Mouse (Mus musculus) lung, postnatal 14 days (tissue): ENCODE data around the gene Tuba1c.

ENCODE experiments used
- DNase-seq: peaks from one replicate; pipeline ENCODE4 v3.0.0; 2021

The Tuba1c gene

DNA sequence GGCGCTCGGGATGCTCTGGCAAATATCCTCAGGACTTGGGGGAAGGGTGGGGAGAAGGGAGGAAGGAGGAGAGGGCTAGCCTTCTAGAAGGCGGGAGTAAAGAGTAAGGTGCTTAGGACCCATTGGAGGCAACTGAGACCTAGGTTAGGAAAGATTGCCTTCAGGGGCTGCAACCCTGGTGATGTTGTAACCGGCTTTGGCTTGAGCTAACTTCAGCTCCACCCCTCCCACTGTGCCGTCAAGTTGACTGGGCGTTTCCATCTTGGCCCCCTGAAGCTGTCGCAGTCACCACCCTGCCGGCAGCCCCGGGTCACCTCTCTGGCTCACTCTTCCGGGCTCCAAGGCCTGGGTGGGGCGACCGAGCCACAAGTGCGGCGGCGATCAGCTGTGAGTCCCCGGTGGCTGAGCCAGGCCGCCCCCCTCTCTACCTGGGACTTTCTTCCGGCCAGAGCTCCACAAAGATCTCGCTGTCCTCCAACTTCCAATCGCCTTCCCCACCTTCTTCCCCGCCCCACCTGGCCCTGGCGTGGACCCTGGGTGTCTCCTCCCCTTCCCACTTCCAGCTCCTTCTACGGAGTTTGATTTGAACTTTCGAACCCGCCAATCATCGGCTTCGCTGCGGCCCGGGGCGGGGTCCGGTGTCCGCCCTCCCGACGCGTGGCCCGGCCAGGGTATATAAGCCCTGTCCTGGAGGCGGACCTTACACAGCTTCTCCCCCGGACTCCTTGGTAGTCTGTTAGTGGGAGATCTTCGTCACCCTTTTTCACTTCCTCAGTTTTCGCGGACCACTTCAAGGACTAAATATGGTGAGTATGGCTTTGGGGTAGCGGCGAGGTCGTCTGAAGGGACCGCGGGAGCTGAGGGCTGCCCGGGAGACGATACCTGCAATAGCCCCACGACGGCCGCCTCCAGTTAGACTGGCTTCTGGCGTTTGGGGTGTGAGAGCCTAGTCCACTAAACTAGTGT is at the start of gene Tuba1c:
Tuba1c (plus strand) TSS at position 273 of the 966 bp plus-strand sequence.
- DNase-seq: peak; percentile 93

DNA sequence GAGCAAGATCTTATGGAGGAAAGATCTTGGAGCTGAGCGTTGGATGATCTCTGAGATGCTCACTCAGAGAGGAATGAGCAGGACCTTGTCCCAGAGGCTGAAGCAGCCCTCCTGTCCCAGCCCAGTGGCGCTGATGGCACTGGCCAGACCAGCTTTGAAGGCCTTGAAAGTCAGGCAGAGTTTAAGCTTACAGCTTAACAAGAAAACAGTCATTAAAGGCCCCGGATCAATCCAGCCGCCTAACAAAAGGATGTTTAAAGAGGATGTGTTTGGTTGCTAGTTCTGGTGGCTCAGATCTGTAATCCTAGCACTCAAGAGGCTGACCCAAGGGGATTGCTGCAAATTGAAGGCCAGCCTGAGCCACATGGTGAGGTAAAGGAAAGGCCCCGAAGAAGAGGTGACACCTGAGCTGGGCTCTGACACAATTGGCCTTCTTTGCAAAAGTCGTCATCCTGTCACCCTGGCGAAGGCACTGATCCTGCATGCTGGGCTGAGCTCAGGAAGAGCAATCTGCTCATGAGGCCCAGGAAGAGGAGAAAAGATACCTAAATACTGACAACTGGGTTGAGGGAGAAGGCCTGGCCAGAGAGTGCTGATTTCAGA is 49.6 kb upstream of the Tuba1c start:
- no peak for DNase-seq

DNA sequence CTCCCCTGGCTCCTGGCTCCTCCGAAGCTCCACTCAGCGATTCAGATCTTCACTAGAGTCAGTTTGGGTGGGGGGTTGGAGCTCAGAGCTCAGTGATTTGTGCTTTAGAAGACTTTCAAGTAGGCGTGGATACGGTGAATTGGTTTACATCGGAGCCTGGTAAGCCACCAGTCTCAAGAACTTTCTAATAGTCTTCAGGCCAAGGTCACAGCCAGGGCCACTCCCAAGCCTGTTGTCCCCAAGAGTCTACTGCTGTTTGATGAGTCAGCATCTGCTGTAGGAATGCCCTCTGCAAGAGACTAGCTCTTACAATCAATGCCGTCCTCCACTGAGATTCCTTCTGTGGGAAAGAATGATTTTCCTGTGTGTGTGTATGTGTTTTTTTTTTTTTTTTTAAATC is 47.6 kb upstream of the Tuba1c start:
- DNase-seq: no peak

DNA sequence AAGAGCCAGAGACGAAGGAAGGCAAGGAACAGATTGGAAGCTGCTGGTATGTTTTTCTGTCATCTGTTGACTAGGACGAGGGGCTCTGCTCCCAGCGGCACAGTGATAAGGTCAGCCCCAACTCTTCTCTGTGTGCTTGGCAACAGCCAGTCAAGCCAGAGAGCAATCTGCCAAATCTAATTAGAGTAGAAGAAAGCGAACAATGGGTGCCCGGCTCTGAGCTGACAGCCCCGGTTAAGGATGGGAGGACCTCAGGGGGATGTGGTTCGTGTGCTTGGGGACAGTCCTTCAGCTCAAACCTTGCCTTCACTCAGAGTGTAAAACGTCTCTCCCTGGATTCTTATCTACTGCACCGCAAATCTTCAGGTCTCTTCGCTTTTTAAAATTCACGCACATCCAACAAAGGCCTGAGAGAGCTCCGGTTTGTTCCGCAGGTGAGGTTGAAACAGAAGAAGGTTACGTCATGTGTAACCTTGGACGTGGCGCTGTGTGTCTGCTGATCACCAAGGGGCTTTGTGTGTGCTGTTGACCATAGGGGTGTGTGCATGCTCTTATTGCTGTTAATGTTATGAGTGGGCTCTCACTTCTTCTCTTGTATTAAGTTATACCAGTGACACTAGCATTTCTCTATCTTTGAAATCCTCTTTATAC is 46.1 kb upstream of the Tuba1c start:
- no peak for DNase-seq

DNA sequence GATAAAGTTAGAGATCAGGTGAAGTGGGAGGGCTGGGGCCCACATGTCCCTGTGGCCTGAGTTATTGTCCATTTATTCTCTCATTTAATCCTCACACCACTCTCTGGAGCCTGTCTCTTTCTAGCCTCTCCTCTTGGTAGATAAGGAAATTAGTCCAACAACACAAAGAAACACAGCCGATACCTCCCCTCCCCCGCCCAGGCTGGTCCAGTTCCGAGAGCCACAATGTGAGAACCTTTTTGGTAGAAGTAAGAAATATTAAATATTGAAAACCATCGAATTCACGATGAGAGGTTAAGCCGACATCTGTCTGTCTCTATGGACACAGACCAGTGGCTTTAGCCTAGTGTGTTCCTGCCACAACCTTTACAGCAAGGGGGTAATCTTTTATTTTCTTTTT is 45.0 kb upstream of the Tuba1c start:
- DNase-seq: no peak

DNA sequence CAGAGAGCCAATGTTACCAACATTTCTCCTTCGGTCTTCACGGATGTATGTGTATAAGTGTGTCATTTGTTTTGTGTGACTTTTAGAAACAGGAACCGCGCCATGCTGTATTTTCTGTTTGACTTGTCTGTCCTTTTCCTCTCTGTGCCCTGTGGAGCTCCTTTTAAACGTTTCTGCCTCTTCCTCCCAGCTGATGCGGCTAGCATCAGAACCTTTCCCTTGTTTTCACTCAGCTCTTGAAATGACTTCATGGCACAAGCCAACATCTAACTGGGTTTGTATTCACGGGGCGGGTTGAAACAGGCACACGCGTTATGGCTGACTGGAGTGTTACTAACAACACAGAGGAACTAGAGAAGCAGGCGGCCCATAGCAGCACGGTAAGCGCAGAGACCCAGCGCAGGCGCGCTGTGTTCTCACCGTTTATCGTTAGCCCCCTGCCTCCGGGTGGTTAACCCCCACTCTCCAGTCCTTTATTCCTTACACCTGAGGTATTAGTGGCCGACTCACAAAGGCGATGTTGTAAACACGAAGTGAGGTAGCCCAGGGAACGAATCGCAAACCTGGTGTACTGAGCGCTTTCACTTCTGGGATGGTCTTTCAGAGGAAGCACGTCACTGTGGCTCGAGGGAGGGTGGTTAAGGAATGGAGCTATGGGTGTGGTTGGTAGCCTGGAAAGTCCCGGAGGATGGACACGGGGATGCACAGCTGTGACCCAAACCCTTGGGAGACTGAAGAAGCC is 44.3 kb upstream of the Tuba1c start:
- DNase-seq: peak; percentile 87

DNA sequence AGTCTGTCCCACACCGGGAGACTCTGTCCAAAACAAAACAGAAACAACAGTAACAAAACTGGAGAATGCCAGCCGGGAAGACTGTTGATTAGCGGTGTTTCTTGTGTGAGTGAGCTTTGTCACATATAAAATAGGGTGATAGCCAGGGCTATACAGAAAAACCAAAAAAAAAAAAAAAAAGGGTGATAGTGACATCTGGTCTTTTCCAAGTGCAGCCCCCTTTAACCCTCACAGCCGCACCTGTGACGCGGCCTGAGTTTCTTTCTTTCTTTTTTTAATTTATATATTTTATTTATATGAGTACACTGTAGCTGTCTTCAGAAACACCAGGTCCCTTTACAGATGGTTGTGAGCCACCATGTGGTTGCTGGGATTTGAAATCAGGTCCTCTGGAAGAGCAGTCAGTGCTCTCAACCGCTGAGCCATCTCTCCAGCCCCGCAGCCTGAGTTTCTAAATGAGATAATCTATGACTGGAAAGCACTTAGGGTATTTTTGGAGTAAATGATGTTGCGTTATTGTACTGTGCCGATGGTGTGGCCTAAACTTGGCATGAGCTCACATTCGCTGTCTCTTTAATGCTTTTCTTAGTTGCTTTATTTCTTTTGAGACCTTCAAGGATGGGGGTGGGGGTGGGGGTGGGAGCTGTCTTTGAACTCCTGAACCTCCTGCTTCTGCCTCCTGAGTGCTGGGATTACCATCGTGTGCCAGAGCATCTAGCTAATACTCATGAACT is 43.5 kb upstream of the Tuba1c start:
- no peak for DNase-seq

DNA sequence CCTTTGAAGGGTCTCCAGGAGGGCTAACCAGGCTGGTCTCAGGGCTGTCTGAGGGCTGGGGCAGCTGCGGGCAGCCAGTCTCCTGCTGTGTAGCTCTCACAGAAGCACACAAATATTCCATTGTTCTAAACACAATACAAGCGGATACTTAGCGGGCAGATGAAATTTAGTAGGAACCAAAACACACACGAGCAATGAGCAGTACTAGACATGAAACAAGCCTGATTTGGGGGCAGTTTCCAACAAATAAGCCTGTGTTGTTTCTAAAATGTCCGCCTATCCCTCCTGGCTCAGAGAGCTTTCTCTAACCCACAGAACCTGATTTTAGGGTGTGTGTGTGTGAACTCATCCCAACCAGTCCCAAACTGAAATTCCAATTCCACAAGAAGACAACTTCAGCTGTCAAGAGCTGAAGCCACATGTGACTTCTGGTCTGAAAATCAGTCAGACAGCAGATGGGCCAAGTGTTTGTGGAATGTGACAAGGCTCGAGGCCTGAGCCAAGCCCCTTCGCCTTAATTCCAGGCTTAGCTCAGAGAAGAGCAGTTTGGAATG is 42.5 kb upstream of the Tuba1c start:
- no peak for DNase-seq

DNA sequence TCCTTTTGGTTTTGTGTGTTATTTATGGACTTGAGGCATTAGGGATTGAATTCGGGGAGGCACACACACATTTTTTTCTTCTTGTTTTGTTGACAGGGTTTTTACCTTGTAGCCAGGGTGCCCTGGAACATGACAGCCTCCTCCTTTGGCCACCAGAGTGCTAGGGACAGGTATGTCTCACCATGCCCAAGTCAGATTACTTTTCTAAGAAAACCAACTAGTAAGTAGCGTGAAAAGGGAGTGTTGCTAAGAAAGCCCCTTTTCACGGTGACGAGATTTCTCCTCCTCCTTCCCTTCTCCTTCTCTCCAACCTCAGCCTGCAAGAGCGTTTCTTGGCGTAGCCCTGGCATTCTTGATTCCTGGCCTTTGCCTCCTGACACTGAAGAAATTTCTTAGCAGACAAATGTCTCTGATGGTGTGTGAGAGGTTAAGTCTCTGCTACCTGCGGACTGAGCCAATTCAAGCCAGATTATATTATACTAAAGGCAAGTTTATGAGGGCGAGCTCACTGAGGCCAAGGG is 42.0 kb upstream of the Tuba1c start:
- DNase-seq: no peak

DNA sequence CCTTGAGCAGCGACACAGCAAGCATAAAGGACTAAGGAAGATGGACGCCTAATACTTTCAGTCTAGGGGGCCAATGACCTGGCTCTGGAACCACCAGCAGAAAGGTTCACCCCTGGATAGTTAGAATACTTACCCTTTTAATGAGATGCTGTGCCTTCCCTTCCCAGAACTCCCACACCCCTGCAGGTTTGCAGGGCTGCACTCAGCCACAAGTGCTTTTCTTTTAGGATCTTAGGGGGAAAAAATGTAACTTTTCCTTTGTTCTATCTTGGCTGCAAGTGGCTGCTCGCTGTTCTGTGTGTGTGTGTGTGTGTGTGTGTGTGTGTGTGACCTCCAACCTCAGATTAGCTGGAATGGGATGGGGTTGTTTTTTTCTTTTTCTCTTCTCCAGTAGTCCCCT is 40.9 kb upstream of the Tuba1c start:
- DNase-seq: no peak

DNA sequence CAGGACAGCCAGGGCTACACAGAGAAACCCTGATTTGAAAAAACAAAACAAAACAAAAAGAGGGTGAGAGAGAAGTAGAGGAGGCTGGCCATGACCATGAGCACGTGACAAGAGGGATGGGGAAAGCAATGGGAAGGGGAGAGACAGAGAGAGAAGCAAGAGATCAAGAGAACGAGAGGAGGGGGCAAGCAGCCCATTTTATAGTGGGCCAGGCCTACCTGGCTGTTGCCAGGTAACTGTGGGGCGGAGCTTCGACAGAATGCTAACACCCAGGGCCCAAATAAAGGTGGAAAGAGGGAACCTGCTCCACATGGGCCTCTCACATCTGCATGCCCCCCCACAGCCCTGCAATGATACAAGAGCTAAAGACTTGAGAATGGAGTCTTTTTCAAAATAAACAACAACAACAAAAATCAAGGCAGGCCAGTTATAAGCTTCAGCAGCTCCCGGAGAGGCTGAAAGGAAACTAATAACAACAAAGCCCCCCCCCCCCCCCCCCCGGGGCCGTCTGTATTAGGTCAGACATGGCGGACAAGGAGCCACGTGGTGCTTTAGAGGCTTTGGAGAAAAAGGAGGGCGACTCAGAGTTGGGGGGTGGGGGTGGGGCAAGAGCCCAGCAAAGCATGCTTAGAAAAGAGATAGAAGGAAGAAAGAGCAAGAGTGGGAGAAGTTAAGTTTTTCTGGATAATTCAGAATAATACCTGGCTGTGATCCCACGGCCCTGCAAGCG is 39.8 kb upstream of the Tuba1c start:
- no peak for DNase-seq

DNA sequence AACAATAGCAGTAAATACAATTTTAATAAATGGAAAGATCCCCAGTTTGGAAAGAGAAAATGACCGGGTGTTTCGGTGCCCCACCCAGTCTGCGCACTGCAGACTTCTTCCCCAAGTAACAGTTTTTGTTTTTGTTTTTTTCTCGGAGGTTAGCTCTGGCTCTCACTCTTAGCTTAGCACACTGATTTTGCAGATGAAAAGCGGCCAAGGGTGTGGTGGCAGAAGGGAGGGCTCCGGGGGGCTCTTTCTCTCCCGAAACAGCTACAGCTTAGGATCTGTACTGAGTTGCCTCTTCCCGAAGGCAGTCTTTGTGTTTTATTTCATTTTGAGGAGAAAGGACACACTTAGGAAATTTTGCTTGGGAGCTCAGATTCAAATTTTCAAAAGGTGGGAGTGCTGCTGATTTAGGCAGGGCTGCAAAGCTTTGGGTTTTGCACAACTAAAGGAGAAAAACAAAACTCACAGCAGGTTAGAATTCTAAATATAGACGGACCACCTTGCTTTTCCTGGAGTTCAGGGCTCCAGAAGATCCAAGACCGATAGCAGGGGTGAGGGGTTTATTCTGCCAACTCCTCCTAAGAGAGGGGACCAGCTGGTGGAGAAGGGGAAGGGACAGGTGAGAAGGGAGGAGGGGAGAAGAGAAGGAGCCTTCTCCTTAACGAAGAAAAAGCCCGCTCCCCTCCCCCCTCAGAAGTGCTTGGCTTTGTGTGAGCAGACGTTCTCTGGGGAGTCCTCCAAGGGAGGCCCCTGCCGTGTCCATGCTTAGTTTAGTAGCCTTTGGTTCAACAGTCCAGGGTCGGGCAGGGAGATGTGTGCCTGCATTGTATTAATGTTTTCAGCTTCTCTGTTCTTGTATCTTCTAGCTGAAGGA is 38.8 kb upstream of the Tuba1c start:
- no peak for DNase-seq

DNA sequence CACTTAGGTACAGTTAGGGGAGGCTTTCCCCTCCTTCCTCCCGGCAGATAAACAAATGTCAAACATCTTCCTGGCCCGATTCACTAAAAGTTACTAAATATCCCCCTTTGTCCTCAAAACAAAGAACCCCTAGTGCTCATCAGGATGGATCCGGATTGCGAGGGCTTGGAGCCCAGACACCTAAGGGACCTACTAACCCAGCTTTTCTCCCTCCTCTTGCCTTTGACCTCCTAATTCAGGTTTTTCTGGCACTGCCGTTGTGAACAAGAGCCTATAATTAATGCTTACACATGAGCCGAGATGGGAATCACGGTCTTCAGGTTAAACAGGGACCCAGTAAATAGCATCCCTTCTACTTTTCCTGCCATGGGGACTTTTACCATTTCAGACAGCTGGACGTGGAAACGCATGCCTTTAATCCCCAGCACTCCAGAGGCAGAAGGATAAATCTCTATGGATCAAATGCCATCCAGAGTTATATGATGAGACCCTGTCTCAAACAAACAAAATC is 38.1 kb upstream of the Tuba1c start:
- no peak for DNase-seq

DNA sequence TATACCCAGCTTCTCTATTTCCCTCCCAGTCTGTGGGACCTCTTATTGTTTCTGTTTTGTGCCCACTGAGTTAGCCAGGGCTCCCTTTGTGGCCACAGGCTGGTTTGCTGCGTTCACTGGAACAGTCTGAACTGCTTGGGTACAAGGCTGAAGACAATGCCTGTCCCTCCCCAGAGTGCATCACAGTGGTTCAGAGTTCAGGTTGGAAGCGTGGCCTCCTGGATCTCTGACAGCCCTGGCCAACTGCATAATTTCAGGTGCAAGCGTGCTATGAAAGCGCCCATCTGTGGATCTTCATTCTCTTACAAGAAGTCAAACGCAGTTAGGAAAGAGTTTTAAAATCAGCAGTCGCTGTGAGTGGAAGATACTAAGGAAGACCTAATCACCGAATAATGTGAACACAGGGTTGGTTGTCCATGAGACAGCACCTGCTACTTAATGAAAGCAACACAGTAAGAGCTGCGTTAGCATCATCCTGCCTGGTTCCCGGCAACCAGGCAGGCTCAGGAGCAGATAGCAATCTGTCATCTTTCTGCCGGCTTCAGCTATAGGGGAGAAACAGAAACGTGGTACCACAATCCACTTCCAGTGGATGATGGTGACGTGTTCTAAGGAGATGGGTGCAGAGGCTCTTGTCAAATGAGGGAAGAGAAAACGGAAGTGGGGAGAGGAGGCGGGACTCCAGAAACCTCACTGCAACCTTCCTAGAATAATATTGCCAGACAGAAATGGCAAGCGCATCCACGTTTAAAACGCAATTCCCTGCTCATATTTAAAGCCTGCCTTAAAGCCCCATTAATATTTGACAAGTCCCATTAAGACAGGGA is 37.4 kb upstream of the Tuba1c start:
- peak; percentile 63 for DNase-seq

DNA sequence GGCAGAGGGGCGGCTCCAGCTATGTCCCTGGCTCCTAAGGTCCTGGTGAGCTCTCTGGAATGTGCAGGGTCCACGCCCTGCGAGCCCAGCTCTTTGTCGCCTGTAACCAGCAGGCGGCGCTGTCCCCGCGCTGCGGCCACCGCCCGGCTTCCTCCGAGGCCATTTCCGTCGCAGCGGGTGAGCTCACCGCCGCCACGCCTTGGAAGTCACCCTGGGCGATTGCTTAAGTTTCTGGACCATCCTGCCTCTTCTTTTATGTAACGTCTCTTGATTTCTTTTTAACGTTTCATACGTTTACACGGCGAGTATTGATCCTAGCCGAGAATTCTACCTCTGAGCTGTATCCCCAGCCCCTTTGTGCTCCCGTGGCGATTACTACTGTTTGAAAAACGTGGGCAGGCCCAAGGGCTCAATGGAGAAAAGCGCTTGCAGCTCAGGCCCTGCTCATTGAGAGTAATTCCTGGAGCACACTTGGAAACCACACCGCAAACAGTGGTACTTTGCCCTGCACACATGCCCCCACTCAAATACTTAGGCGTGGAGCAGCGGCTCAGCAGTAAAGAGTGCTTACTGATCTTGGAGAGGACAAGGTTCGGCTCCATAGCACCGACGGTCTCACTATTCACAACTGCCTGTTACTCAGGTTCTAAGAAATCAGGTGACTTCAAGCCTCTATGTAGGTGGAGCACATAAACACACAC is 36.4 kb upstream of the Tuba1c start:
- peak; percentile 98 for DNase-seq

DNA sequence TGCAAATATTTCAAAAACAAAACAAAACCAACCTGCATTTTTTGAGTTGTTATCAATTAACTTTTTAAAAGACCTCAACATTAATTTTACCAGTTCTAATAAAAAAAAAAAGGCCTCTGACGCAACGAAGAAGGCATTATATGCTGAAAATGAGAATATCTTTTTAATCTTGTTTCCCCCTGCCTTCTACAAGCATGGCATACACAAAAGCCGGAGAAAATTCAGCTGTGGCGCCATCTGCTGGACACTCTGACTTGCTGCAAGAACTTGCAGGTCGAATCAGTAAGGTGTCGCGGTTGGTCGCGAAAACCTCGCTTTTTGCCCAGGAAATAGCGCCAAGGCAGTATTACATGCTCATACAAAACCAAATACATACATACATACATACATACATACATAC is 35.8 kb upstream of the Tuba1c start:
- DNase-seq: peak; percentile 93

DNA sequence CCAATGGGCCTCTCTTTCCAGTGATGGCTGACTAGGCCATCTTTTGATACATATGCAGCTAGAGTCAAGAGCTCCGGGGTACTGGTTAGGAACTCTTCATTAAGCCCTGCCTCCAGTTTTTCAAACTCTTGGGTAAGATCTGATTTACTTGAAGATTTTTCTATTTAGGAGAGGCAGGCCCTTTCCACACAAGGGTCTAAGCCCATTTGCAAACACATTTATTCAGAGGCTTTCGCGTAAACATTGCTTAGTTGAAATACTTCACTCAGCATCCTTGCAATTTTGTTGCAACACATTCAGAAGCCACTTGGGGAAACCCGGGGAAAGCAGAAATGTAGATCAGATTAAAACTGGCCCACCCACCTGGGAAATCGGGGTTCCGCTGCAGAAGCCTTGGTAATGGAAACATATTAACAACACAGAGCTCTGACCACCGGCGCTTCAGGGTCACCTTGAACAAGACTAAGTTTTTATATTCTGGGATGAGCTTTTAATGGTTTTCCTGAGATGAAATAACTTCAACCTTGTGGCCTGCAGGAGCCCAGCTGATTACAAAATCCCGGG is 34.7 kb upstream of the Tuba1c start:
- DNase-seq: no peak

DNA sequence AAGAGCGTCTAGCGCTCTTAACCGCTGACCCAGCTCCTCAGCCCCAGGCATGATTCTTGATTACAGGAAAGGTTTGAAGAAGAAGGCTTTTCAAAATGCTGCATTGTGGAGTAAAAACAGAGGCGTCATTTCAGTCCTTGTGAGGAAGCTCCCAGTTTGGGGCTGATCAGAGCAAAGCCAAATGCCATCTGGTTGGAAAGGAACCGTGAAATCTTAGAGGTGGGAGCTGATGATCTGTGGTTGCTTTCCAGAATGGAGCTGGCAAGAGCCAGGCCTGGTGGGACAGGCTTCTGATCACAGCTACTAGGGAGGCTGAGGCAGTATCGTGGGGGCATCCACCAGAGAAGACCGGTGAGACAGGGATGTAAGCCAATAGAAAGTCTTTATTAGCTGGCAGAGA is 32.9 kb upstream of the Tuba1c start:
- no peak for DNase-seq
